Mouse (Mus musculus) monocyte, adult 5-6 weeks (primary cell): Measurements from ENCODE around the gene Rfng. TPM values are rescaled to one million over a fixed set of nuclear protein-coding genes. Genes with fewer than 3 reads are reported as not detected.
"Not testable (repeated sequence)": the region's sequence is repeated elsewhere in the genome, so short reads cannot be mapped to it uniquely, and the experiment has no call there.

ENCODE experiments used
- ATAC-seq: fragments of 153-309, 156-312 bp; replicated peaks from 2 replicates; pipeline ENCODE4 v1.8.0; 2017; ENCODE audit warnings: mild to moderate bottlenecking; ENCODE audit not compliant: low TSS enrichment, insufficient number of reproducible peaks, severe bottlenecking, poor library complexity, low FRiP score
- total RNA-seq: library from RNA; stranded (forward); fragments of 200-1000, 200-491, 200-594 nt; gene quantifications from 3 replicates; pipeline ENCODE4 v1.2.3, GENCODE M21; 2017

Rfng gene
- total RNA-seq, 1 experiment from 2014 or later = 1.0 TPM

- no peak for ATAC-seq
Observed at GRCm38 (mm10) chr11:120783426-120784063, 462 bp downstream of the Rfng start.

DNA sequence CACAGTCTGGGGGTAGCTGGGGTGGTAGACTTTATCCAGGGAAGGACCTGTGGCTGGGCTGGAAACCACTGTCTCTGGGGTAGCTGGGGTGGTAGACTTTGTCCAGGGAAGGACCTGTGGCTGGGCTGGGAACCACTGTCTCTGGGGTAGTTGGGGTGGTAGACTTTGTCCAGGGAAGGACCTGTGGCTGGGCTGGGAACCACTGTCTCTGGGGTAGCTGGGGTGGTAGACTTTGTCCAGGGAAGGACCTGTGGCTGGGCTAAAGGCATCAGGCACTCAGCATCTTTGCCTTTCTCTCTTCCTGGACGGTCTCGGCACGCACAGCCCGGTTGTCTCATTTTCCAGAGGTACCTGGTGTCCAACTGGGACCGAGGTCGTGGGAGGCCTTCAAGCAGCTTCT, 2.6 kb downstream of the Rfng start:
- not testable (repeated sequence) for ATAC-seq

DNA sequence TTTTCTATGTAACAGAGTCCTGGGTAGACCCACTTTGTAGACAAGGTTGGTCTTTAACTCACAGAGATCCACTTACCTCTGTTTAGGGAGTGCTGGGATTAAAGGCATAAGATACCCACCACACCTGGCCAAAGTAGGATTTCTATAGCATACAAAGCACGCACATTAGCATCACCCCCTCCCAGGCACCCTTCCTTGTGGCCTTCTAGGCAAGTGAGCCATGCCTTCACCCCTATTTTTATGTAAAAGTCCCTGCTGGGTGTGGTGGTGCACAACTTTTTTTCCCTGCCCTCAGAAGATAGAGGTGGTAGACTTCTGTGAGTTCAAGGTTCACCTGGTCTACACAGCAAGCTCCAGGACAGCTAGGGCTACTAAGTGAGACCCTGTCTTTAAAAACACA, 4.1 kb downstream of the Rfng start:
- no peak for ATAC-seq

DNA sequence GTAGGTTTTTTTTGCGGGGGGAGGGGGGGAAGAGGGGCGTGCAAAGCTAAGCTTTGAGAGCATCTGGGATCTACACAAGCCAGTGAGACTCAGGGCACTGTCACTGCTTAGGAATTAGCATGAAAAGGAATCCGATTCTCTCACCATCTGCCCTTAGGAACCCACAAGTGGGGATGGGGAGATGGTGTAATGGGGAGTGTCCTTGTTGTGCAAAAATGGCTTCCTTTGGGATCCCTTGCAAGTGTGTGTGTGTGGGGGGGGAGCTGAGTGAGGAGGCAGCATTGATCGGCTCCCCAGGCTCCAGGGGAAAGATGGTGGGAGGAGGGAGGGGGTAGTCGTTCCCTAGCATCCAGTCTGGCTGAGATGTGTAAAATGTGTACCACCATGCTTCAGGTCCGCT, 6.9 kb downstream of the Rfng start:
- ATAC-seq = no peak

DNA sequence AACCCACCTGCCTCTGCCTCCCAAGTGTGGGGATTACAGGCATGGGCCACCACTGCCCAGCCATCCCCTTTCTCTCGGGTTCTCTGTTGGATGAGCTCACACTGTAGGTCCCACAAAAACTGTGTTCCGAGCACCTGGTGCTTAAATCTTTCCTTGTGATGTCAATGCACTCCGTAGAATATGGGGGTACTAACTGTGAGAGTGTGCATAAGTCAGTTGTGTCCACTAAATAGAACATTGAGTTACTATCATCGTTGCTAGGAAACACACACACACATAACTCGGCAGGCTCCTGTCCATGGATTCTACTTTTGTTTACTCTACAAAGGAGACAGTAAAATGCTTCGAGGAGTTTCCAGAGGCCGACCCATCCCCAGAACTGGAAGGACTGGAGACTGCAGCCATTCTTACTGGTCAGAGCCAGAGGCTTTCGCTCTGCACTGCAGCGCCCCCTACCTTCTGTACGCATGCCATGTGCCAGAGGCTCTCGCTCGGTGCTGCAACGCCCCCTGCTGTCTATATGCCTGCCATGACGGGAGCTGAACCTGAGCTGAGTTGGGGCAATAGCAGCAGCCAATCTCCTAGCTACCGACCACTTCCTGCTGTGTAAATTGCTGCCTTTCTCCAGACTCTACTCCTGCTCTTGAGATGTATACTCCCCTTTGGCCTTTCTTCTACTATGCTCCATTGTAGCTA, 8.1 kb downstream of the Rfng start:
- ATAC-seq = peak; percentile 98

- ATAC-seq = no peak
Observed at GRCm38 (mm10) chr11:120773463-120774190, 10.4 kb downstream of the Rfng start.

DNA sequence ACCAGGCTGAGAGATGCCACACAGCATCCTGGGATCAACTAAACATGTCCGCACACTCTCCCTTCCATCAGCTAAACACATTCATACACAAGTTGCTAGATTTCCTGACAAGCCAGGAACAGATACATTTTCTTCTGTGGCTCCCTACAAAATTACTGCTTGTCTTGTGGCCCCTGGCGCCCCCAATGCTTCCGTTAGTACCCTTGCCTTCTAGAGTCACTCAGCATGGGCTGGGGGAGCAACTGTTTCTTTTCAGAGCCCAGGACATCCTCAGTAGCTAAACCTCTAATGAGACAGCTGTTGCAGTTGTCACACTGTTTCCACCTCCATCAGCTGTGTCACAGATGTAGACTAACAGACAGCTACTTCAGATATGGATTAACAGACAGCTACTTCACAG, 11.3 kb downstream of the Rfng start:
- ATAC-seq = no peak

DNA sequence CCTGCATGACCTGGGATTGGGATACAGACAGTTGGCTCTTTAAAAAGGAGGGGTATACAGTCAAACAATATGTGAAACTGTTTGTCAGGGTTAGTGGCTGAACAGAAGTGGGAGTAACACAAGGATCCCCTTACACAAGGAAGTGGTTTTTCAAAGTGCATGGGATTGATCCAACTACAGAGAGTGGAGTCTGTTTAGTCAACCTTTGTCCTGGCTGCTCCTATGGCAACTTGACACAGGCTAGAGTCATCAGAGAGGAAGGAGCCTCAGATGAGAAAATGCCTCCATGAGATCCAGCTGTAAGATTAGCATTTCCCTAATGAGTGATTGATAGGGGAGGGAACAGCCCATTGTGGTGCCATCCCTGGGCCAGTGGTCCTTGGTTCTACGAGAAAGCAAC, 15.8 kb downstream of the Rfng start:
- ATAC-seq = no peak

GRCm38 (mm10) chr11:120767023-120767422, 17.0 kb downstream of the Rfng start:
- ATAC-seq = peak; percentile 62

- ATAC-seq = not testable (repeated sequence)
Observed at GRCm38 (mm10) chr11:120763121-120763999, 20.6 kb downstream of the Rfng start.

DNA sequence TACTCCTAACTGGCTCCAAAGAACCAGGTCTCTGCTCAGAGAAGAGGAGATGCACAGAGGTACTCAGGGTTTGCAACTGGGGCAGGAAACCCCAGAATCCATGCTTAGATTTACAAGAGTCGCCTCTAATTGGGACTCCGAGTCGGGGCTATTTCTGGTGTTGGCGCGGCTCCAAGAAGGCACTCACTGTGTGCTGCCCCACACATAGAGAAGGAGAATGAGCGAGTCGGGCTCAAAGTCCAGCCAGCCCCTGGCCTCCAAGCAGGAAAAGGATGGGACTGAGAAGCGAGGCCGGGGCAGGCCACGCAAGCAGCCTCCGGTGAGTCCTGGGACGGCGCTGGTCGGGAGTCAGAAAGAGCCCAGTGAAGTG, 21.4 kb downstream of the Rfng start, which contains the start of gene Hmga1b:
Gene Hmga1b (plus strand): TSS at position 123 of the 370 bp plus-strand sequence.
- ATAC-seq = not testable (repeated sequence)

DNA sequence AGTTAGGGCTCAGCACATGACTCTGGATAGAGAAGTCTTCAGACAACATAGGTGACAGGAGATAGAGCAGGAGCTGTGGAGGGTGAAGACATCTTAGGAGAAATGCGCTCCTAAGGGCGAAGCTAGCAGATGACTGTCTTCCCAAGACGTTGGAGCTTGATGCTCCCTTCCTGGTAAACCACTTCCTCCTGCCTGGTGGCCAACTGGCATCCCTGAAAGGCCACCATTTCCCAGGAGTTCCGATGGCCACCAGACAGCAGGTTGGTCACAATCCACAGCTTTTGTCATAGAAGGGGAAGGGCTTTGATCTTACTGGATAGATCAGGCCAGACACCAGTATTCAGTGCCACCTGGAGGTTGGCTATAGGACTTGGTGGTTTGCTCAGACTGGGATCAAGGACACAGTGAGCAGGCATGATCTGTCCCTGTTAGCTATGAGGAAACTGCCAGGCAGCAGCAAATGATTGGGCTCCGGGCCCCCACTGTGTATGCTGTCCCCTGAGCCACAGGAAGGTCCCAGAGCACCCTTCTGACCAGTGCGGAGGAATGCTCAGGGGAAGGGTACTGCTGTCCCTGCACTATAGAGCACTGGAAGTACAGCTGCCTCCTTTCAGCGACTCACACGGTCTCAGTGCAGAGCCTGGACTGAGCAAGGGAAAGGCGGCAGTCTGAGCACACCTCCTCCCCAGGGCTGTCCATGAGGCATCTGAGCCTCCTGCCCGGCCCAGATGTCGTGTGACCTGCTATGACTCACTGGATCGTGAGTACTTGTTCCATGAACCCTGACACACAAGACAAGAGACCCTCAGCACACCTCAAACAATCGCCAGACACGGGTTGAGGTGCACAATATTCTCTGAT, 22.0 kb downstream of the Rfng start:
- ATAC-seq = no peak

DNA sequence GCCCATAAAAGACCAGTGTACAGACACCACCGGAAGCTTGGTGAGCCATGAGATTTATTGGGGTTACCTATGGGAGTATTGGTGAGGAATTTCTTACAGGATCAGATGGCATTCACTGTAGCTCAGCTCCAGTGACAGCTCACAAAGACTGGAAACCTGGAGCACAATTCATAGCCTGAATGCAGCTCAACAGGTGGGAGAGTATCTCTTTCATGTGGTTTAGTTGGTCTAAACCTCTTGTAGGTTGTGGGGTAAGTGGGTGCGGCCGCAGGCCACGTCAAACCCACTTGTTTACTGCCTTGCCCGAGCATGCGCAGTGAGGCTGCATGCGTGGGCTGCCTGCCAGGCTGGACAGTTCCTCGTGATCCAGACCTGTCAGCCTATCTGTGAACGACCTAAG, 23.8 kb downstream of the Rfng start:
- ATAC-seq = no peak

GRCm38 (mm10) chr11:120751606-120752005, 32.4 kb downstream of the Rfng start:
- no peak for ATAC-seq

DNA sequence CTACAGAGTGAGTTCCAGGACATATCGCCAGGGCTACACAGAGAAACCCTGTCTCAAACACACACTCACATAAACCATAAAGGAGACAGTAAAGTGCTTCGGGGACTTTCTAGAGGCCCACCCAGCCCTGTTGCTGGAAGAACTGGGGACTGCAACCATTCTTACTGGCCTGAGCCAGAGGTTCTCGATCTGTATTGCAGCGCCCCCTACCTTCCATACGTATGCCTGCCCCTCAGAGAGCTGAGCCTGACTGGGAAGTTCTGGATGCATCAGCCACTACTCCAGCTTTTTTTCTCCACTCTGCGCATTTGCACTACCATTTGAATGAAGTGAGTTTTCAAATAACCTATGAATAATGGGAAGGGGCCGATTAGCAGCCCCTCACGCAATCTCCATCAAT, 34.6 kb downstream of the Rfng start:
- ATAC-seq = peak; percentile 87

DNA sequence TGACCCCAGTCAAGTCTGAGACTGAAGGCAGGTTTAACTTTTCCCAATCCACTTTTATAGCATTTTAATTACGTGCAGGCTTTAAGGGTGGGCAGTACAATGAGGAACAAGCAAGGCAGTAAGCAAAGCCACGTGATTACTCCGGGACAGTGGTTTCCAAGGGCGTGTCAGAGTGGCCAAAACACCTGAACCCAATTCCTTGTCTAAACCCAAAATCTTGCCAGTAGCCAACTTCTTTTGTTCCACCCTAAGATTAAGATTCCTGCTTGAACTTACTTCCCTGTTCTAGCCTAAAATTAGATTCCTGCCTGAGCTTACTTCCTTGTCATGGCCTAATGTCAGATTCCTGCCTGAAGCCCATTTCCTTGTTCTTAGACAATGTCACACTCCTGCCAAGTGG, 36.0 kb downstream of the Rfng start:
- no peak for ATAC-seq

DNA sequence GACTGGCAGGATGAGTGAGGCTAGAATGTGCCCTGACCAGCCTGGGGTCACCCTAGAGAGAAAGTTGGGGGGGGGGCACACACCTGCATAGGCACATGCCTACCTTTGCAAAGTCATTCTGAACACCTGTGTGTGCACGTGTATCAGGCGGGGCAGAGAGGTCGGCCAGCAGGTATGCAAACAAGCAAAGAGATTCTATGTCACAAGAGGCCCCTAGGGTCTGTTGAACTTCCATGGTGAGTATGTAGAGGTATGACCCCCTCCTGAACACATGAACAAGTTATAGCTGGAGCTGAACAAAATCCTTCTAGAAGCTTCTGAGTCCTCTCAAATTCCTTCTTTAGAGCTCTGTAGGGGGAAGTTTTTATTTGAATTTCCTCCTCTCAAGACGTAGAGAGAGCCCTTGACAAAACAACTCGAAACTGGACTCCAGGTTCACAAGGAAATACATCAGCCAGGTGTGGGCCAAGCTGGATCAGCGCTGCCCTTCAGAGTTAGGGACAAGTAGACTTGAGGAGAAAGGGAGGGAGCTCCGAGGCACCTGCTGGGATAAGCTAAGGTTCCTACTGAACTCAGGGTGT, 39.8 kb downstream of the Rfng start:
- ATAC-seq = no peak

DNA sequence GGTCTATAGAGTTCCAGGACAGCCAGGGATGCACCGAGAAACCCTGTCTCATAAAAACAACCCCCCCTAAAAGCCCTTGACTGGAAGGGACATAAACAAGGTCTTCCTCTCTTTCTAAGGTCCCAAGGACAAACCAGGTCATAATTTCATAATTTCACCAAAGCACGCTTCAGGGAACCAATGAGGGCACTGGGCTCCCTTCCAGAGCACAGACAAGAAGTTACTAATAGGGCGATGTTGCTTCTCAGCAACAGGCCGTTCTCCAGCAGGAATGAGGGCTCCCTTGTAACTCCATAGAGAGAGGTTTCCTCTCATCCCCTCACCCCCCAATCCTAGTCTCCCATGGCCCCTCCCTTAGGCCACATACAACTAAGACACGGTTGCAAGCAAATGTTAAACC, 43.0 kb downstream of the Rfng start:
- no peak for ATAC-seq
